Mouse (Mus musculus) G1E (cell line): ENCODE measurements at regions not wholly inside any gene's neighbourhood (a gene's known extent, or its start where the extent isn't known, plus 50 kb on each side); places are given as distances from the start of the nearest gene placed in this dataset.

ENCODE experiments used
- ATAC-seq: 2 replicates; pipeline ENCODE4 v1.8.0; 2016; ENCODE audit warnings: mild to moderate bottlenecking; ENCODE audit not compliant: insufficient number of reproducible peaks, poor library complexity, low FRiP score, severe bottlenecking; ENCODE audit errors: extremely low read depth
- DNase-seq: peaks from one replicate; pipeline ENCODE4 v3.0.0; 2012; ENCODE audit warnings: low spot score
- H3K27me3 ChIP-seq: 2 replicates; pipeline ENCODE4 v1.6.1; 2012; ENCODE audit warnings: mild to moderate bottlenecking, low read length, inconsistent platforms; ENCODE audit not compliant: insufficient read depth
- H3K36me3 ChIP-seq: replicated peaks from 2 replicates; pipeline ENCODE3; 2012; ENCODE audit warnings: mild to moderate bottlenecking, inconsistent platforms
- H3K4me1 ChIP-seq: 2 replicates; pipeline ENCODE4 v1.6.1; 2012; ENCODE audit warnings: low read depth, low read length, inconsistent platforms, mixed read lengths; ENCODE audit not compliant: insufficient read depth
- H3K4me3 ChIP-seq: 2 replicates; pipeline ENCODE4 v1.5.1; 2012; ENCODE audit warnings: low read depth, mild to moderate bottlenecking, inconsistent platforms, low read length, moderate library complexity, mixed read lengths
- H3K9me3 ChIP-seq: replicated peaks from 2 replicates; pipeline ENCODE4 v1.6.1; 2012; ENCODE audit warnings: inconsistent platforms
- CTCF ChIP-seq: IDR thresholded peaks from 2 replicates; pipeline ENCODE4 v1.5.1; 2012; ENCODE audit warnings: low read depth, low read length, inconsistent platforms, mixed read lengths
- GATA1 ChIP-seq: IDR thresholded peaks from 2 replicates; pipeline ENCODE4 v1.6.1; 2012; ENCODE audit warnings: borderline replicate concordance, low read length, inconsistent platforms, mixed read lengths
- GATA2 ChIP-seq: IDR thresholded peaks from 2 replicates; pipeline ENCODE4 v1.6.1; 2012; ENCODE audit warnings: low read depth, low read length, inconsistent platforms, borderline replicate concordance
- POLR2AphosphoS5 ChIP-seq: IDR thresholded peaks from 2 replicates; pipeline ENCODE4 v1.6.1; 2012; ENCODE audit warnings: low read depth, low read length, inconsistent platforms; ENCODE audit not compliant: insufficient replicate concordance
- TAL1 ChIP-seq: conservative IDR thresholded peaks from 2 replicates; pipeline ENCODE4 v1.6.1; 2012; ENCODE audit warnings: low read depth, low read length, inconsistent platforms, mixed read lengths

- H3K4me3 ChIP-seq, result no peak overlapping the region
- no peak for TF ChIP-seq TAL1
- TF ChIP-seq GATA2, result no peak
- TF ChIP-seq GATA1, result no peak
- TF ChIP-seq POLR2AphosphoS5, result no peak
- no peak for TF ChIP-seq CTCF
- no peaks in the 10 kb centered on the region for H3K36me3 ChIP-seq
- DNase-seq (no peak), ATAC-seq (no peak)
- no peaks in the 10 kb centered on the region for H3K9me3 ChIP-seq
- H3K4me1 ChIP-seq, result no peaks in the 10 kb centered on the region
- H3K27me3 ChIP-seq, result no peaks in the 10 kb centered on the region
Measured at GRCm38 (mm10) chr16:65672116-65672515, 109.6 kb upstream of the Chmp2b start.

DNA sequence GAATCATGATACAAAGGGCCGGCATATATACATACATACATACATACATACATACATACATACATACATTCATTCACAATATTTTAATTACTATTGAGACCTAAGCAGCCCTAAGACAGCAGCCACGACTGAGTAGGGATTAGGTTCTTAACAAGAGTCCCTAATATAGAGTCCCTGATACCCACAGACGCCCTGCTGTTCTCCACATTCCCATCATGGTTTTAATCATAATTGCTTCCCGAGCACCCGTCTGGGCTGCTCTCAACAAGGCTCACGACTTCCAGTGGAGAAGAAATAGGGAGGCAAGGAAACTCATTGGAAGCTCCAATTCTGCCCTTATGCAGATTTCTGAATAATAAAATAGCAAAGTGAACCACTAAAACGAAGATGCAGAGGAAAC, 120.6 kb upstream of the Chmp2b start:
- Histone ChIP-seq H3K4me3 (no peak overlapping the region), H3K36me3 (no peaks in the 10 kb centered on the region), H3K27me3 (no peaks in the 10 kb centered on the region), H3K9me3 (no peaks in the 10 kb centered on the region), H3K4me1 (no peaks in the 10 kb centered on the region)
- no peak for ATAC-seq
- no peak for DNase-seq
- no peak for TF ChIP-seq CTCF
- no peak for TF ChIP-seq POLR2AphosphoS5
- no peak for TF ChIP-seq GATA2
- no peak for TF ChIP-seq TAL1
- no peak for TF ChIP-seq GATA1

- ATAC-seq, result no peak
- no peaks in the 10 kb centered on the region for H3K9me3 ChIP-seq
- no peak for DNase-seq
- TF ChIP-seq GATA1 (no peak), GATA2 (no peak), POLR2AphosphoS5 (no peak), TAL1 (no peak), CTCF (no peak)
- no peaks in the 10 kb centered on the region for H3K27me3 ChIP-seq
- no peaks in the 10 kb centered on the region for H3K36me3 ChIP-seq
- H3K4me3 ChIP-seq, result no peak overlapping the region
- no peaks in the 10 kb centered on the region for H3K4me1 ChIP-seq
Measured at GRCm38 (mm10) chr16:65683703-65684320, 121.3 kb upstream of the Chmp2b start.

DNA sequence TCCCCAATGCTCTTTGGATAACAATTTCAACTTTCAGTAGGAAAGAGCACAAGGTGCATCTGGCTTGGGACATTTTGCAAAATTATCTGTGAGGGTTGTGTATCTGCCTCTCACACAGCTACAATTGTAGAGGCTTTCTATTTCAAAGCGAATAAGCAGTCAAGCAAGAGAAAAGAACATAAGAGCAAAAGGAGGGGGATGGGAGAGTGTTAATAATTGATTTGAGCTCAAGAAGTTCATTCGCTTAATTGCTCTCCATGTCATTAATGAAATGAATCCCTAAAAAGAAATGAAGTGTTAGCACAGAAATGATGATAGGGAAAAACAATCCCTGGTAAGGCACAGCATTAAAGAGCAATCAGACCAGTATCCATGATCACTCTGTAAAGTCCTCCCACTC, 121.4 kb upstream of the Vgll3 start:
- no peak overlapping the region for H3K4me3 ChIP-seq
- H3K4me1 ChIP-seq, result no peaks in the 10 kb centered on the region
- no peaks in the 10 kb centered on the region for H3K36me3 ChIP-seq
- DNase-seq, result no peak
- no peak for ATAC-seq
- H3K27me3 ChIP-seq, result no peaks in the 10 kb centered on the region
- 0 out of 2 replicates have a peak, but pooled peaks cover 3% of the 10 kb centered on the region for H3K9me3 ChIP-seq
- TF ChIP-seq GATA2, result no peak
- no peak for TF ChIP-seq CTCF
- TF ChIP-seq POLR2AphosphoS5, result no peak
- TF ChIP-seq GATA1, result no peak
- TF ChIP-seq TAL1, result no peak

GRCm38 (mm10) chr16:65715631-65716030, 99.4 kb upstream of the Vgll3 start:
- no peak for ATAC-seq

GRCm38 (mm10) chr16:65718791-65719472, 96.1 kb upstream of the Vgll3 start:
- Histone ChIP-seq H3K4me1 (no peaks in the 10 kb centered on the region), H3K36me3 (no peaks in the 10 kb centered on the region), H3K9me3 (no peaks in the 10 kb centered on the region), H3K27me3 (no peaks in the 10 kb centered on the region), H3K4me3 (no peak overlapping the region)
- no peak for TF ChIP-seq GATA1
- no peak for TF ChIP-seq CTCF
- TF ChIP-seq POLR2AphosphoS5, result no peak
- no peak for TF ChIP-seq TAL1
- no peak for TF ChIP-seq GATA2
- ATAC-seq (no peak), DNase-seq (no peak)

More at GRCm38 (mm10) chr16:65715631-65716030, 99.4 kb upstream of the Vgll3 start:
- H3K9me3 ChIP-seq, result no peaks in the 10 kb centered on the region
- DNase-seq, result no peak
- TF ChIP-seq GATA1 (no peak), TAL1 (no peak), POLR2AphosphoS5 (no peak), CTCF (no peak), GATA2 (no peak)
- no peaks in the 10 kb centered on the region for H3K36me3 ChIP-seq
- no peak overlapping the region for H3K4me3 ChIP-seq
- no peaks in the 10 kb centered on the region for H3K4me1 ChIP-seq
- H3K27me3 ChIP-seq, result no peaks in the 10 kb centered on the region
